Mouse (Mus musculus) megakaryocyte-erythroid progenitor cell, adult 5-6 weeks (primary cell): ENCODE measurements around the gene 4931414P19Rik. TPM values are rescaled to one million over a fixed set of nuclear protein-coding genes. Genes with fewer than 3 reads are reported as not detected.

Experiments used
- ATAC-seq: replicated peaks from 2 replicates; pipeline ENCODE4 v1.8.0; 2016; ENCODE audit warnings: mild to moderate bottlenecking, inconsistent platforms; ENCODE audit not compliant: severe bottlenecking, poor library complexity, low FRiP score, low TSS enrichment
- total RNA-seq, 2 experiments: library from RNA; stranded (forward) in 1 of 2; stranded (reverse) in 1 of 2; fragments of 200-1000, 215-1000 nt in 1 of 2; fragments of >200 nt in 1 of 2; fragmentation: Nextera tagmentation in 1 of 2; gene quantifications; 2 replicates each; pipeline ENCODE4 v1.2.3; 2014 to 2017

4931414P19Rik gene
- 6.2 and 12.7 TPM in 2 replicates for total RNA-seq (2014; fragmentation: Nextera tagmentation)
- total RNA-seq (2017), result 2.9 and 7.3 TPM in 2 replicates

DNA sequence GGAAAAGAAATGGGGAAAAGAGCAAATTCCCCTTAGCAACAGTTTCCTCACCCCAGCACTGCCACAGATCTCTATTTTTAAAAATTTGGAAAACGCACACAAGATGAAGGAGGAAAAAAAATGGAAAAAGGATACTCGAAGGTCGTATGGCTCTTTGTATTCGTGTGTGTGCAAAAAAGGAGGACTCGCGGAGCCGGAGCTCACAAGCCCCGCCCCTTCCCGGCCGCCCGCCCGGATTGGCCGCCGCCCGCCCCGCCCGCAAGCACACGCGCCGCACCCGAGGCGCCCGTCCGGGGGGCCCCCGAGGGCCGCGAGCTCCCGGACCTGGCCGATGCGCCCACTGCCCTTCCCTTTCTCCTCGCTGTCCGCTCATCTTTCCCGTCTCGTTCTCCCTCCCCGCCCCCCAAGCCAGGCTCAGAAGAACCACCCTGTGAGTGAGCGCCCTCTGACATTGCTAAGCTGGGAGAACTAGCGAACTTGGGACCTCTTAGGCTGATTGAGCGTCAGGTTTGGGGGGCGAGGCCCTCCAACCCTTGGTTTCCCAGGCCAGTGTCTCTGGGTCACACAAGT is at the start of gene 4931414P19Rik:
4931414P19Rik (minus strand) TSS at position 242 of the 570 bp plus-strand sequence.
- no peak; the same call in 1 of the 2 replicates for ATAC-seq

- peak; percentile 94 for ATAC-seq
These were observed 47.7 kb upstream of the 4931414P19Rik start for GRCm38 (mm10) chr14:54653496-54653895.

GRCm38 (mm10) chr14:54652787-54653186 is 47.0 kb upstream of the 4931414P19Rik start:
- ATAC-seq, result no peak

DNA sequence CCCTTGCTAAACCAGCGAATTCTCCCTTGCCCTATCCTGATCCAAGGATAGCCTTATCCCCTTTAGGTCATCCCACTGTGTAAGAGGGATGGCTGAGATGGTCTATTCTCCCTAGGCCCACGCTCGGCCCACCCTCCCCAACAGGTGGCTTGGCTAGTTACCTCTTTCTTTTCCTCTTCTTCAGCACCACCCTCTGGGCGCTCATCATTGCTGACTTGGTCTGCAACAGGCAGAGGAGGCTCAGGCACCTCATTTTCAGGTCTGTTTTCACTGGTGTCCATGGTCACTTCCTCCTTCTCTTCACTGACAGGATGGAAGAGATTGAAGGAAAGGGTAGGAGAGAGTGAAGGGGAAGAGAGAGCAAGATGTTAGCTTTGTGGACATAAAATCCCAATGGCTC is 45.8 kb upstream of the 4931414P19Rik start:
- no peak for ATAC-seq

- ATAC-seq, result peak; percentile 39
These were observed 45.0 kb upstream of the 4931414P19Rik start for GRCm38 (mm10) chr14:54650621-54651454.

GRCm38 (mm10) chr14:54647900-54648299 is 42.1 kb upstream of the 4931414P19Rik start:
- no peak; the same call in 1 of the 2 replicates for ATAC-seq

DNA sequence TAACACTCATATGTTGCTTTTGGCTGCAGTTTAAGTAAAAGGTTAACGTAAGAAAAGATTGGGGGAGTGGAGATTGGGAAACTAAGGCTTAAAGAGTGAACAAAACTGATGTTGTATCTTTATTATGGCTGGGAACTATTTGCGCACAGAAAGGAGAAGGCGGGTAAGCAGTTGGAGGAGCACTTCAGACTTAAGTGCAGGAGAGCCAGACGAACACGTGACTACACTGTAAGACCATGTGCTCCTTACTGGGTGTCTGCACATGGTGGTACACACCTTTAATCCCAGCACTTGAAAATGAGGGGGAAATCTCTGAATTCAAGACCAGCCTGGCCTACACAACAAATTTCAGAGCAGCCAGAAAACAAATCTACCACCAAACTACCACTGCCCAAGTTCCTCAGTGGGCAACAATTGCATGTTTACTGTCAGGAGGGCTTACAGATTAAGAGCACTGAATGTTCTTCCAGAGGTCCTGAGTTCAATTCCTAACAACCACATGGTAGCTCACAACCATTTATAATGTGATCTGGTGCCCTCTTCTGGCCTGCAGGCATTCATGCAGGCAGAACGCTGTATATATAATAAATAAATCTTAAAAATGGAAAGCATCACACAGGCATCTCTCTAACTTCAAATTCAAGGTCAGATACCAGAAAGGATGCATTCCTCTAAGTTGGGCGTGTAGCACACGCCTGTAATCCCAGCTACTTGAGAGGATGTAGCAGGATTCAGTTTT is 41.3 kb upstream of the 4931414P19Rik start:
- ATAC-seq, result no peak

DNA sequence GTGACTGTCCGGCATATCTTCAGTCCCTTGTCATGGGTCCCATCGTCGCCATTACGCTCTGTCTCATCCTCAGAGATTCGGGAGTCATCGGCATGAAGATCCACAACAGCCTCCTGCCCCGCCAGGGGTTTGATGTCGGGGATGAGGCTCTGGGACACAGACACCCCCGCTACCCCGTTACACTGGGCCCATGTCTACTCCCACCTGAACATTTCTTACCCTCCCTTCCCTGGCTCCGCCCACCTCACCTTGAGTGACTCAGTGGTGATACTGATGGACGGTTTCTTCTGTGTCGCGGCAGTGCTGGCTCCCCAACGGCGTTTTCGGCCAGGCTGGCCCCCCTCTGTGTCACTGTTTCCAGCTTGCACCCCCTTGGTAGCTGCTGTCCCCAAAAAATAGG is 40.7 kb upstream of the 4931414P19Rik start:
- ATAC-seq, result no peak

- ATAC-seq, result no peak
These were observed 38.5 kb upstream of the 4931414P19Rik start for GRCm38 (mm10) chr14:54644294-54644693.

DNA sequence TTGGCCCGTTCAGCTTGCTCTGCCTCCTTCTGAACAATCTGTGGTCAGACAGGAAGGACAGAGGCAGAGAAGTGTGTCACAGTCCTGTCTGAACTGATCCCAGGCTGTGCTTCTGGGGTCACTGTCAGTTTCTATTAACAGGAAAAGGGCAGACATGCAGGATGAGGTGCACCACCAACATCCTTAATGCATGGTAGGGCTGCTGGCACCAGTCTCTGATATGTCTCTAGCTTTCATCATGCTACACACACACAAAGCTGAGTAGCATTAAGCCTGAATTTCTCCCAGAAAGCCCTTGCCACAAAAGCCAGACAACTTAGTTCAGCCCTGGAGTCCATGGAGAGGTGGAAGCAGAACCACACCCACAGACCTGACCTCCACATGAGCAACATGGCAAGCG is 37.2 kb upstream of the 4931414P19Rik start:
- ATAC-seq, result no peak

DNA sequence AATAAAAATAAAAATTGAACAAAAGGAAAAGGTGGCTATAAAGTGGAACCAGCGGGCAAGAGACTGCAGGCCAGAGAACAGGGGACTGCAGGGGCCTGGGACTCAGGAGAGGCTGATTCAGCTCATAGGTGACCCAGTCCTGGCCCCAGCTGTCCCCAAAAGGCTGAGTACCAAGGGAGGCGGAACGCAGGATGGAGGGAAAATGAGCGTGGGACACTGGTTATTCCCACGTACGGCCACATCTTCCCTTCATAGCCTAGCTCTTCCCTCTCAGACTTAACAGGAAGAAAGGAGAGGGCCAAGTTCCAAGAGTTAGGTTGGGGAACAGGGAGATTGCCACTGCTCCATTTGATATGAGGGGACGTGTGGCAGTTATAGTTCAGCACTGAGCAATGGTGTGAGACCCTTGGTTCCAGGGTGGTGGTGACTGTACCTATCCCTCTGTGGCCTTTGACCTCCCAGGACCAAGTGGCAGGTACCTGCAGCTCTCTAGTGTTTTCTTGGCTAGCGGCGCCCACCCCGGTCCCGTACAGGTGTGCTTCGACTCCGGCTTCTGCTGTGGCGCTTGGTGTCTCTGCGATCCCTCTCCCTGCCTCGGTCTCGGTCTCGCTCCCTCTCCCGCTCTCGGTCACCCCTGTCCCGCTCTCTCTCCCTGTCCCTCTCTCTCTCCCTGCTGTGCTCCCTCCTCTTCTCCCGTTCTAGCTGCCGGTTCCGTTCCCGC is 36.6 kb upstream of the 4931414P19Rik start:
- no peak for ATAC-seq

DNA sequence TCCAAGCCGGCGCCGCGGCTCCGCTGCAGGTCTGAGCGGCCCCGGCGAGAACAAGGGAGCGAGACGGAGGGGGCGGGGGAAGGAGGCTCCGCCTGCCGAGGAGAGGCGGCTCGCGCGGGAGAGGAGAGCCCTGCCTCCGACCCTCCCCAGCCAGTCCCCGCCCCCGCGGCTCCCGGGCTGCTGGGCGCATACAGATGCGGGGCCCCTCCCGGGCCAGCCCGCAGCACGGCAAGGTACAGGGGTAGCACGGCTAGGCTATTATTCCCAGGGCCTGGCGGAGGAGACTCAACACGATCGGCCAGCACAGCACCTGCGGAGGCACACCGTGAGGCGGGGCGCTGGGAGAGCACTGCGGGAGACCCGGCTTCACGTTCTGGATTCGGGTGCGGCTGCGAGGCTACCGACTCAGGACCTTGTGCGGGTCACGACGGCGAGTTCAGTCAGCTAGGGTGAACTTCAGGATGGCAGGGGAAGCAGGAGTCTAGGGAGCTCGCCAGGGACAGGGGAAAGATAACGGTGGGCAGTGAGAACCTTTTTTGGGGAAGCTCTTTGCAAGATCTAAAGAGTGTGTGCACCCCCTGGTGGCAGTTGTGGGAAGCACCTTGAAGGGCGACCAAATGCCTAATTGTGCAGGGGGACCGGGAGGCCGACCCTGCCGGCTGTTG is 35.6 kb upstream of the 4931414P19Rik start, which contains the start of gene Cdh24:
Cdh24 (minus strand) TSS at position 60 of the 665 bp plus-strand sequence.
- peak; percentile 81 for ATAC-seq

- ATAC-seq, result no peak
These were observed 35.1 kb upstream of the 4931414P19Rik start, which contains the start of gene Gm17606 for GRCm38 (mm10) chr14:54640946-54641304. TSS of gene Gm17606 (plus strand) at chr14:54640952.

DNA sequence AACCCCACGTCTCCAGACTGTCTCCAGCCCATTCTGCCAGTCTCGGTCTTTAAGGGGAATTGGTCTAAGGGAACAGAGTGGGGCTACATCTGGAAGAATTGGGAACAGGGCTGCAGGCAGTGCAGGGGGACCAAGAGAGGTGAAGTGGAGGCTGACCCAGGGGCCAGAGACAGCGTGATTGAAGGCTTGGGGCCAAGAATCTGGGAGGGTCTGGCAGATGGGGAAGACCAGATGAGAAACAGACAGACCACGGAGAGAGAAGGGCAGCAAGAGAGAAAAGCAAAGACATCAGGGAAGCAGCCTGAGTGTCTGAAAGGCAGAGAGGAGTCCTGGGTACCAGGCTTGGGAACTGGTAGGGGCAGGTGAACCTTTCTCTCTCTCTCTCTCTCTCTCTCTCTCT is 34.3 kb upstream of the 4931414P19Rik start:
- ATAC-seq, result no peak

- ATAC-seq, result no peak
These were observed 32.4 kb upstream of the 4931414P19Rik start for GRCm38 (mm10) chr14:54638210-54638609.

- ATAC-seq, result no peak
These were observed 31.2 kb upstream of the 4931414P19Rik start for GRCm38 (mm10) chr14:54636954-54637353.

- peak; percentile 45; the same call in 1 of the 2 replicates for ATAC-seq
These were observed 28.4 kb upstream of the 4931414P19Rik start for GRCm38 (mm10) chr14:54634182-54634581.

DNA sequence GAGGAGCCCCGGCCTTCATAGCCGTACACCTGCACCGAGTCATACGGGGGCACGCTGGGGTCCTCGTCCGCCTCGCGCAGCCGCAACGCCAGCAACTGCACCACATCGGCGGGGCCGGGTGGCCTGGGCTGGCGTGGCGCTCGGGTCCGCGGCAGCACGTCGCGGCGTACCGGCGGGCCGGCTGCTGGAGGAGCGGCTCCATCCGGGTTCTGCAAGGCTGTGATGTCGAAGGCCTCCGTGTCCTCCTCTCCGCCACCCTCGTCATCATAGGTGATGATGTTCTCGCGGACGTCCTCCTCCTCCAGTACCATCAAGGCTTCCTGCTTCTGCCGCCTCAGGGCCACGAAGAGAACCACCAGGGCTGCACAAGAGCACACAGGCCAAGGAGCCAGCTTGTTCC is 26.5 kb upstream of the 4931414P19Rik start:
- ATAC-seq, result no peak

- no peak for ATAC-seq
These were observed 25.4 kb upstream of the 4931414P19Rik start for GRCm38 (mm10) chr14:54631240-54631599.
